Mouse (Mus musculus): Measurements from ENCODE around the gene Myh9.

DNA sequence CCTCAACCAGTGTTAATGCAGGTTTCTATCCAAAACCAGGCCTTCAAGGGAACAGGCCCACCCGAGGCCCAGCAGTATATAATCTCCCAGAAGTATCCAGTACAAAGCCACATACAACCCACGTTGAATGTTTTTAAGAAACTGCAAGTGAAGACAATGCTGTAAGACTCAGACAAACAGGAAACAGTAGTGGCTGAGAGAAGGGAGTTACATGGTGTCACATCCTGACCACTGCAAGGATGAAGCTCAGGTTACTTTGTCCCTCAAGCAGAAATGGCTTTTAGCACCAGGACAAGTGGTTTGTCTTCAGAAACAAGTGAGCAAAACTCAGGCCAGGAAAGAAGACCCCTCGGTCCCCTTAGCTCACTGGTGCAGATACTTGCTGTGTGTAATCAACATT, 52.8 kb downstream of the Myh9 start:
- no peak for TF ChIP-seq EP300 (IDR thresholded peaks at IDR 0.05; ENCODE audit: low read depth)
- no peak for TF ChIP-seq CTCF (IDR thresholded peaks at IDR 0.05; ENCODE audit: low read depth)

Measured in heart, postnatal 0 days (tissue).